Mouse (Mus musculus): ENCODE measurements around the gene Kif13a. TPM values are rescaled to one million over a fixed set of nuclear protein-coding genes. Genes with fewer than 3 reads are reported as not detected.

Kif13a gene
- polyA plus RNA-seq, 1 experiment, result 38.9 TPM

DNA sequence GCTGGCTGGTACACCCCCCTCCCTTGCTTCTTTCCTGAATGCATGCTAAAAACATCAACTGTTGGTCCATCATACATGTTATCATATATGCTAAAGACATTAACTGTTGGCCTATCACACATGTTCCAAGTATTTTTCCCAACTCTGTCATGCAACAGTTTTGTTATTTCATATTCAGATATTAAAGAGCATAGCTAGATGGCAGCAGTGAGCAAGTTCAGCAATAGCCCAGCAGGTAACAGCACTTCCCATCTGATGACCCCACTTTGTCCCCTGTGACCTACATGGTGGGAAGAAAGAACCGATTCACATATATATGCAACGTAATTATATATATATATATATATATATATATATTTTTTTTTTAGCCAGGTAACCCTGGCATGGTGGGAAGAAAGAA lies 91.1 kb downstream of the Kif13a start:
- DNase-seq (ENCODE audit: low read depth), result no peak

DNA sequence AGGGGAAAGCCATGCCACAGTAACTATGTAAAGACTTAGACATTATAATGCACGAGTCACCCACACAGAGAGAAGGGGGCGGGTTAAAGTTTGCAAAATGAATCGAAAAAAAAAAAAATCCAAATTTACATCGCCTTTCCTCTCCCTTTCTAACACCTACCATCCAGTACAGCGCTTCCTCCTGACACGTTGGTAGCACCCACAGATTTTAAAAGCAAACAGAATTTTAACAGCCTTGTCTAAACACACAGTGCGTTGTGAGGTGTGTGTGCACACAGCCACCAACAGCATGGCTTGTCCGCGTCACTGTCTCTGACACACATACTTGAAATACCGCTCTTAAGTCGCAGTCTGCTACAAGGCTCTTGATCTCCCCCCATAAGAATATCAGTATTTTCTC lies 94.3 kb downstream of the Kif13a start:
- no peak for DNase-seq (ENCODE audit: low read depth)

DNA sequence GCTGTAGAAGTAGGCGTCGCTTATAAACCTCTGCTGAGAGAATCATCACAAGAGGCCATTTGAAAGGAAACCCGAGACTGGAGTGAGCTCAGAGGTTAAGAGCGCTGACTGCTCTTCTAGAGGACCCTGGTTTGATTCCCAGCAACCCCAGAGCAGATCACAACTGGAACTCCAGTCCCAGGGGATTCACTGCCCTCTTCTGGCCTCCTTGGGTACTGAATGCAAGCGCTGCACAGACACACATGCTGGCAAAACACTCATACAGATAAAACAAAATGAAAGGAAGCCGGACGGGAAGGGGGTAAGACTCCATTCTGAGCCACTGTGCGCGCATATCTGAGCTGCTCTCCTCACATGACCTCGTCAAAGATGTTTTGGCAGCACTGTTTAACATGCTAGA lies 94.9 kb downstream of the Kif13a start:
- no peak for DNase-seq (ENCODE audit: low read depth)

DNA sequence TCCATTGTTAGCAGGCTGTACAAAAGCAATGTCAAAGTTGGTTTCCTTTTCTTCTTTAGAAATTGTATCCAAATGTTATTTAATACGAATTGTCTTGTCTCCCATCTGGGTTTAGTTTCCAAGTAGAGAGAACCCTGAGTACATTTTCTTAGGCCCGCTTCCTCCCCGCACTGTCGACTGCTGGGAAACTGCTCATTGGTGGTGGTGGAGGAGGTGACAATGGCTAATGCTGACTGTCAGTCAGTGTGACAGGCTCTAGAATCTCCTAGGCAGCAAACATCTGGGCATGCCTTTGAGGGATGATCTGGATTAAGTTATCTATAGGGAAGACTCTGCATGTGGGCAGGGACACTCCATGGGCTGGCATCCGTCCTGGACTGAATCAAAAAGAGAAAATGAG lies 96.1 kb downstream of the Kif13a start:
- no peak for DNase-seq (ENCODE audit: low read depth)

DNA sequence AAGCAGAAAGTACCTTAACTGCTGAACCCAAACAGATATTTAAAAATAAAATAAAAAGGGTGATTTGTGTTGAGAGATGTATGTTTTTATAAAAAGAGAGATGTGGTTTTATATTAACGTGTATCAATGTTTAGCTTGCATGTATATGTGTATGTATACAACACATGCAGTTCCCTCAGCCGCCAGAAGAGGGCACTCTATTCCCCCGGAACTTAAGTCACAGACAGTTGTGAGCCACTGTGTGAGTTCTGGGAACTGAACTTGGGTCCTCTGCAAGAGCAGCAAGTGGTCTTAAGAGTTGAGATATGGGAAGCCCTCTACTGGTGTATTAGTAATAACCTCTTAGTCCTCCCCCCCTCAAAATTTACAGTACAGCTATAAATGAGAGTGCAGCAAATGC lies 96.7 kb downstream of the Kif13a start:
- no peak for DNase-seq (ENCODE audit: low read depth)

DNA sequence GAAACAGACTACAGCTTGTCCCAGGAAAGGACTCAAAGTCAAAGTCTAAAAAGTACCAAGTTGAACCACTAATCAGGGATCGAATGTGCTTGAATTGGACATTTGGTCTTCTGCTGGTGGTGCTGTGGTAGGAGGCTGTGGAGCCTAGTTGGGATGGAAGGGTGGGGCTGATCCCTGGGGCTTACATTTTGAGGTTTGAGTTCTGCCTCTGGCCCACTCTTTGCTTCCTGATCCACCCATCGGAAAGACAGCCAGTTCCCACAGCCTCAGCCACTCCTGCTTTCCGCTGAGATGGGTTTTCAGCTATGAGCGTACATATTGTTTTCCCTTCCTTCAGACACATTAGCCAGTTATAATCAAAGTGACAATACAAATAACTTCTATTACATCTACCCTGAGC lies 106.4 kb downstream of the Kif13a start:
- DNase-seq (ENCODE audit: low read depth), result no peak

DNA sequence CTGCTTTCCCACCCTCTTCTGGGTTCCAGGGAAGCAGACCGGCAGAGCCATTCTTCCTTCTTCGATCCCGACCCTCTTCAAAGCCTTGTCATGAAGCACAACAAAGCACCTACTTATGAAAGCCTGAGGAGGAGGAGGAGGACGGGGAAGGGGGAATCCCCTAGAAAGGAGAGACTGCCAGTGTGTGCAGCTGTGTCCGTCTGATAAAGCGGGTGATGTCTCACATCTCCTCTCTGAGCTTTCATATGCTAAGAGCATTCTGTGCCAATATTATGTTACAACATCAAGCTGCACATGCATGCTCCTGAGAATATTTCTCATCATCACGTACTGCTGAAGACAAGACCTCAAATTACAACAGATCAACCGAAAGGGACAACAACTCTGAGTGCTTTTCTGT lies 107.5 kb downstream of the Kif13a start:
- no peak for DNase-seq (ENCODE audit: low read depth)

DNA sequence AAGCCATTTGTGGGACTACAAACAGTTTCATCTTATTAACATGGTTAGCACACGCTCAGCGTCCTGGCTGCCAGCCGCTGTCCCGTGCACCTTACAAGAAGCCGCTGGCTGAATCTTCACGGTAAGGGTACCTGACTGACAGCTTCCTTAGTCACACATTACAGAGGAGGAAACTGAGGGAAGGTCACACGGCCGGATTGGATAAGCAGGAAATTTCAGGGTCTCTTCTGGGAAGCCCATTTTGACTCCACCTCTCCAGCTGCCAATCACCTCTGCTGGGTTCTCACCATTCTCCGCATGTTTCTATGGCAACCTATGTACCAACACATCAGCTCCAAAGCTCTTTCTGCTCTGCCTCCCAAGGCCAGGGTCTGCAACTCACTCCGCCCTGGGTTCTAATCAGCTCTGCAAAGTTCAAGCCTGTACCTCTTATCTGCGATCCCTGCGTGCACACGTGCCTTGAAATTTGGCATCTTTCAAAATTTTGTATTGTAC lies 109.9 kb downstream of the Kif13a start:
- no peak for DNase-seq (ENCODE audit: low read depth)

DNA sequence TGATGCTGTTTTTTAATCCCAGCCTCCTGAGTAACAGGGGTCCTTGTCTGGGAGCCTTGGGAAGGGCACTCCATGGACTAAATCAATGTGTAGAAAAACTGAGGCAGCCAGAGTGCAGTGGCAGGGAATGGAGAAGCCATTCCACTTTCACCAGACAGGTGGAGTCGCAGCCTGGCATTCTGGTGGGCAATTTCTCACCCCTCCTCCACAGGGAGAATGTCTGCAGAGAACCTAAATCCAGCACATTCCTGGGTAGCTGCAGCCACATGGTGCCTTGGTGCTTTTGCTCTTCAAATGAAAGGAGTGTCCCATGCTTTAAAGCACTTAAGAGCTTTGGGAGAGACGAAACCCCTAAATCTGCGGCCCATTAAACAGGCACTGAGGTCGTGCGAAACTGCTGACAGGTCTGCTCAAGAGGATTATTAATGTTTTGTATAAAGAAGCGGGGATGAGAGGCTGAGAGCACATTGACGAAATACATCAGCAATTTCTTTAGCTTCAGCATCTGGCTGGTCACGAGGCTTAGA lies 110.4 kb downstream of the Kif13a start:
- DNase-seq (ENCODE audit: low read depth), result no peak

DNA sequence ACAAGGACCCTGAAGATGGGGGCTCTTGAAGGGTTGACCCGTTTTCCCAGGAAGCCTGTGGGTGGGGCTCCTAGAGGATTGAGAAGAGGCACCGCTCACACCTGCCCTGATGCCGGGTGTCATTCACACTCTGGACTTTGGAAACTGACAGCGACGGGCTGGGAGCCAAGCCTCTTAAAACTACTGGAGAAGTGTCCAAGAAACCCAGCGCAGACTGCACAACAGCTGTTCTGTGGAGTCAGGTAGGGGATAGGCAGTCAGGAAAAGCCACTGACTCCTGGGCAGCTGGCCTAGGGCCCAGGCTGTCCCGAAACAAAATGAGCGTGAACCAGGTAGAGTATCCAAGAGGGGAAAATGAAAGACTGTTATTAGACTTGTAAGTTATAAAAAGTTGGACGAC lies 111.3 kb downstream of the Kif13a start:
- no peak for DNase-seq (ENCODE audit: low read depth)

DNA sequence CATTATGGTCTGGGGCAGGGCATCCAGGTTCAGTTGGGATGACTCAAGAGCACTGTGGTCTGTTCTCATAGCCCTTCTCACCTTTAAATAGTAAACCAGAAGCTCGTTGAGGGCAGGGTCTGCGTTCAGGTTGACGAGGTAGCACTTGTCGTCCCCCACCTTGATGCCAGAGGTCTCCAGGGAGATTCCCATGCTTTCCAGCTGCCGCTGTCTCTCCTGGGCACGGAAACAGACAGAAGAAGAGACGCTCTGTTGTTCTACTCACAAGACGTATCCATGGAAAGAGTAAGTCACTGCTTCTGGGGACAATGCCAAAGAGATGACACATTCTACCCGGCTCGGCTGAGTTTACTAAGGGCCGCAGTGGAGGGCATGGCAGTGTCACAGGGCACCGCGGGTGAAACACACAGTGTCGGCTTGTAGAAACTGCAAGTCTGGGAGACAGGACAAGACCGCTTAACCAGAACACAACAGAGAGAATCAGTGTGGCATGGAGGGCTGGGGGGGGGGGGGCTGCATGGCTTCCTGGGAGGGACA lies 117.0 kb downstream of the Kif13a start:
- no peak for DNase-seq (ENCODE audit: low read depth)

DNA sequence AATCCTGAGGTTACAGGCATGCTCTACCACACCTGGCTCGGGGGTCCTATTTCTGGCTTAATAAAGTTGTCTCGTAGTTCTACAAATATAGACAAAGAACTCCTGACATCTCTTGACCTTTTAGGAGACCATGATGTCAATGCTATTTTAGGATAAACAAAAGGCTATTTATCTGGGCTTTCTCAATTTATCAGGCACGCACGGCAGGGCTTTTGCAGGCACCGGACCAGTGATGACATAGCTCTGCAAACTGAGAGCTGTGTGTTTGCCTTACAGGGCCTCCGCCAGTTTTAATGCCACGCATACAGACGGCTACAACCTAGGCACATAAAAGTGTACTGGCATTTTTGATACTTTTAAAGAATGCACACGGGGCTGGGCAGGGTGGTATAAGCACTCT lies 118.0 kb downstream of the Kif13a start:
- no peak for DNase-seq (ENCODE audit: low read depth)

DNA sequence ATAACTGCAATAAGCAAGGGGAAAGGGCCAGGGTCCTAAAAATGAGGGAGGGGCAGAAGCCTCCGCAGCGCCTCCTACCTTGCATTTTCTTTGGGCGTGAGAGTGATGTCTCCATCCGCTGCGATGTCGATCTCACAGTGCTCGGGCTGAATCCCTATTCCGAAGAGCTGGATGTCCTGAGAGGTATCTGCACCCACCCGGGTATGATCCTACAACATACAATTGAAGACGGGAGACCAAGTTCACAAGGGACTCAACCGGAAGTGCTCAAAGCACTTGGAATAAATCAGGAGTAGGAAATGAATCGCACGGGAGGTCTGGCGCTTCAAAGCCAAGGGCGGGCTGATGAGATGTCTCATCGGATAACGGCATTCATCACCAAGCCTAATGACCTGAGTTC lies 119.1 kb downstream of the Kif13a start:
- DNase-seq (ENCODE audit: low read depth), result no peak

DNA sequence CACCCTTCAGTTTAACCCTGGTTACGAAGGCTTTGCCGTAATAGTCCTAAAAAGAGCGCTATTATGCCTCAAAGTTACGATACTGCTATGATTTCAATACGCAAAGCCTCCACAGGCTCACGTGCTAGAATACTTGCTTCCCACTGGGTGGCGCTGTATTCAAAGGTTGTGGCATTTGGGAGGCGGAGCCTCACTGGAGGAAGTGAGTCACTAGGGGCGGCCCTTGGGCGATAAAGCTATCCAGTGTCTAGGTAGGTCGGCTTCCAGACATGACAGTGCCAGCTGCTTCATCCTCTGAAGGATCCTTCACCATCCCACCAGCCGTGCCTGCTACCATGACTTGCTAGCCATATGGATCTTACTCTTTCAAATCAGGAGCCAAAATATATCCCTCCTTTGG lies 119.6 kb downstream of the Kif13a start:
- no peak for DNase-seq (ENCODE audit: low read depth)

DNA sequence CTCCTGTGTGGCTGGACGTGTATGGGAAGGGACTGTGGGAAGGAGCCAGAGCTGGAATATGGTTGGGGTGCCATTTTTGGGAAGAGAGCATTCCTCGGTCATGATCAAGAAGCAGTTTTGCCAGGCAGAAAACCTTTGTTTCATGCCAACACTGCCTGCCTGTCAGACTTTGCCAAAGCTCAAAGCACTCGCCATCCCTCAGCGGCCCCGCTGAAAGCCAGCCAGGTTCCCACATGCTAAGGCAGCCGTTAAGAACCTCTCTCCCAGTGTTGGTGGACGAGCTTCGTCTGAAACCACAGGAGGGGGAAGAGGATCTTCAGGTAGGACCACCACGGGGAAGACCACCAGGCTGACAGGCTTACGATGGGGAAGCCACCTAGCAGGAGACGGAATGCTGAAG lies 121.8 kb downstream of the Kif13a start:
- no peak for DNase-seq (ENCODE audit: low read depth)

DNA sequence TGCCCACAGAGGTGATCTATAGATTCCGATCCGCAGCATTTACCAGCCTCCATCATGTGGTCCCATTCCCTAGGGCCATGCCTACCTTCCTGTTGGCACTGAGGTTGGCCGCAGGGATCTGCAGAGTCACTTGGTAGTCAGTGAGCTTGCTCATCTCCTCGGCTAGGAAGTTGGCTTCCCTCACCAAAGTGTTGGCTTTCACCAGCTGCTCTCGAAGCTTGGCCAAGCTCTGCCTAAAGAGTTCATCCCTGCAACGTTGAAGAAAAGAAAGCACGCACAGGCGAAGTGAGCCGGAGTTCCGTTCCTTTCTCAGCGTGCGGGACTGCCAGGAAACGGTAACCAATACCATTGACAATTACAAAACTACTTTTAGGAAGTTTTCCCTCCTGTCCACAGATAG lies 128.5 kb downstream of the Kif13a start:
- no peak for DNase-seq (ENCODE audit: low read depth)

DNA sequence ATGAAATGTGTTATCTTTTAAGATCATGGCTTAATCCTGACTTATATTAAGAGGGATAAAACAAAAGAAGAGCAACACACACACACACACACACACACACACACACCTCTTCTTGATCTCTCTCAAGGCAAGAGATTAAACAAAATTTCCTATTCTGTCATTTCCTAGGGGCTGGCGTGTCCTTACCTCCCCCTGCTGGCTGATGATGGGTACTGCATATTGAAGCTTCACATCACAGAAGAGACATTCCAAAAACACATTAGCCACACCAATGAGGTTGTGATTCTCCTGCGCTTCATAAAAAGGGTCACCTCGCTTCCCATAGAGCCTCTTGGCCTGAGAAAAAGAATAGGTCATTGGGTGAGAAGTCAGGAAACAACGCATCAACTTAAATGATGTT lies 131.5 kb downstream of the Kif13a start:
- DNase-seq (ENCODE audit: low read depth), result no peak

DNA sequence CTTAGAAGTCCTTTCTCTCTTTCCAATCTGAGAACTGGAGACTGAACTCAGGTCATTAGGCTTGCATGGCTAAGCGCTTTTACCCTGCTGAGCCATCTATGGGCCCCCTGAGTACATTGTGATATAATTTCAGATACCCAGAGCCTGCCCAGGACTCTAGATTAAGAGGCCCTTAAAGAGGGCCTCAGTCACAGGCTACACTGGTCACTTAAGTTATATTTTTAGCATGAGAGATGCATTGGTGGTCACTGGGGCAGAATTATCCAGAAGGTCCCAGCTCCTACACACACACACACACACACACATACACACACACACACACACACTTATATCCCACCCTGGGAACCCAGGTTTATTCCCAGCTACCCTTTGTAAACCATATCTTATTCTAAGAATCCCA lies 133.3 kb downstream of the Kif13a start:
- no peak for DNase-seq (ENCODE audit: low read depth)

DNA sequence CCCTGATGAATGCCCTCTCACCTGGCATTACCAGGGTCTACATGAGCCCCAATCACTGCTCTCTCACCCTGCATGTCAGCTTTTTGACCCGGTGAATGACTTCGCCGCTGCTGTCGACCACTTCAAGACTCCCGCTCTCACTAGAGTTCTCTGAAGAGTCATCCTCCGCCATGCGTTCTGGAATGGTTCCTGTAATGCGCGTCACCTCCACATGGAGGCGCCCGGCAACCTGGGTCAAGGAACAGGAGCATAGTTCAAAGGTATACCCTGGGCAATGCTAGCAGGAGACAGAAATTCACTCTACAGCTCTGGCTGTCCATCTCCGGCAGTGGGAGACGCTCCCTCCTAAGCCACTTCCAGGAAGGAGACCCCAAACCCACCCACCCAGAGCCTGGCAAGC lies 135.8 kb downstream of the Kif13a start:
- no peak for DNase-seq (ENCODE audit: low read depth)

DNA sequence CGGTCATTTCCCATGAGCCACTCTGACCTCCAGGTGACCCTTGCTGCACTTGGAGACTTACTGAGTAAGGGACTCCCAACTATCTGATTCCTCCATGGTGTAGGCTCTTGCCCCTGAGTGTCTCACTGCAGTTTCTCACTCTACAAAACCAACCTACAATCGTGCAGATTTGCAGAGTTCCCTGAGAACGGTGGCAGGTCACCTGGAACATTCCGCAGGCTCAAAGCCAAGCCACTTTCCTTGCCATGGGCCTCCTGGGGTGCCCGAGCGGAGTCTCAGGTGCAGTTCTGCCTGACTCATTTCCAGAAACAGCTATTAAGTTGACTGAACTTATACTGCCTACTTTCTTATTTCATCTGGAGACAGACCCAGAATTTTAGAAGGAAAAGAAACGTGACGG lies 141.2 kb downstream of the Kif13a start:
- DNase-seq (ENCODE audit: low read depth), result no peak

DNA sequence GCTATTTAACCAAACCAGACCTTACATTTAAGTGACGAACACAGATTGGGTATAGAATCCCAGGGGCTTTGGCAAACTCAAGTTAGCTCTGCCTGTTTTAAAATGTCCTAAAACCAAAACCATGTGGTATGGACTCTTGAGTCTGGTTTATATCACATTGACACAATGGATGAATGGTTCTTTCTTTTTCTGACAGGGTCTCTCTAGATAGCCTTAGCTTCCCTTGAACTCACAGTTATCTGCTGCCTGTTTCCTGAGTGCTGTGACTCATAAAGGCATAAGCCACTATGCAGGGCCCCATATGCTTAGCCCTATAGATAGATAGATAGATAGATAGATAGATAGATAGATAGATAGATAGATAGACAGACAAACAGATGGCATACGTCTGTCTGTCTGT lies 142.8 kb downstream of the Kif13a start:
- DNase-seq (ENCODE audit: low read depth), result no peak

DNA sequence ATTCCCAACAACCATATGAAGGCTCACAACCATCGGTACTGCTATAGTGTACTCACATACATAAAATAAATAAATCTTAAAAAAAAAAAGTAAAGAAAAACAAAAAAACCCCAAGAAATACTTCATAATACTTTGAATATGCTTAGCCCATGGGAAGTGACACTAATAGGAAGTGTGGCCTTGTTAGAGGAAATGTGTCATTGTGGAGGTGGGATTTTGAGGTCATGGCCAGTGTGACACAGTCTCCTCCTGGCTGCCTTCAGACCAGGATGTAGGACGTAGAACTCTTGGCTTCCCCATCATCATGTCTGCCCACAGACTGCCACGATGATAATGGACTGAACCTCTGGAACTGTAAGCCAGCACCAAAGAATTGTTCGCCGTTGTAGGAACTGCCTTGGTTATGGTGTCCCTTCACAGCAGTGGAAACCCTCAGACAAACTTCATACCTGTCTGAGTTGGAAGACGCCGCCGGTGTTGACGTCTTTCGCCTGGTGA lies 143.6 kb downstream of the Kif13a start:
- no peak for DNase-seq (ENCODE audit: low read depth)

DNA sequence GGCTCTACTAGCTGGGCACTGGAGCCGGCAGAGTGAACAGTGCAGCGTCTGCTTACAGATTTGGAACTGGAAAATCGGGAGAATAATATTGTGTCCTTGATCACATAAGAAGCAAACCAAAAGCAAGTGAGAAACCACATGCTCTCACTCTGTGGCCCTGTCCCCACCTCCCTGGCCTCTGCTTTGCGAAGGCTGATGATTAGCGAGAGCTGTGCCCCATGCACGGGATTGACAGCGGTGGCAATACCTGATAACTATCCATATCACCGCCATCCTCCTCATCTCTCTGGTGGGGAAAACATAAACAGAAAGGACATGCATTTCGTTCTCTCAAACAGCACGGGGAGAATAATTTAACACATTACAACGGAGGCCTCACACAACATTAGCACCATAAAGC lies 149.3 kb downstream of the Kif13a start:
- no peak for DNase-seq (ENCODE audit: low read depth)

DNA sequence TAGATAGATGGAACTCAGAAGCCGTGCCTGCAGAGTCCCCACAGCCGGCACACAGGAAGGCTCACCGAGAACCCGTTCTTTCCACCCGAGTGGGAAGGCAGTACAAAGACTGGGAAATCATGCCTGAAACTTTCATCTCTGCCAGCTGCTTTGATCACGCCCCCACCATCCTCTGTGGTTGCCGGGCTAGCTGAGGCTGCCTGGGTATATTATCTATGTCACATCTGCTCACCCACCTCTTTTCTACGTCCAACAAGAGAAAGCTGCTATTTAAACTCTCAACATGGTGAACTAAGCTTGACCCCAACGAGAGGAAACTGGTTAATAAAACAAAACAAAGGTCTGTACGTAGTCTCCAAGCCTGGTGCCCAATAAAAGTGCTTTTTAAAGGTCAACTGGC lies 149.8 kb downstream of the Kif13a start:
- no peak for DNase-seq (ENCODE audit: low read depth)

All from gonadal fat pad, adult 2 months (tissue).